Mouse (Mus musculus) heart, embryonic 14.5 days (tissue): ENCODE results near the gene Mrps31. TPM values are rescaled to one million over a fixed set of nuclear protein-coding genes. Genes with fewer than 3 reads are reported as not detected.

Source experiments
- ATAC-seq: fragments of 200-750 bp; cut with Nextera tagmentation; 2 replicates; pipeline ENCODE4 v1.8.0; 2017; ENCODE audit warnings: low read depth, moderate TSS enrichment; ENCODE audit not compliant: insufficient number of reproducible peaks, insufficient read depth, low FRiP score
- H3K27ac ChIP-seq, 2 experiments: fragments of 200-500 bp in 1 of 2; fragments of 300-500 bp in 1 of 2; sonication (generic) in 1 of 2; replicated peaks in 1 of 2; 2 replicates each; pipeline ENCODE4 v1.5.1; 2012 to 2014; ENCODE audit warnings: low read depth in 2 of 2, low read length in 2 of 2, control low read depth in 1 of 2, mild to moderate bottlenecking in 1 of 2, mixed read lengths in 1 of 2; ENCODE audit not compliant: control insufficient read depth in 1 of 2, insufficient read depth in 1 of 2
- H3K27me3 ChIP-seq: fragments of 300-500 bp; sonication (generic); 2 replicates; pipeline ENCODE4 v1.6.1; 2014; ENCODE audit warnings: mild to moderate bottlenecking, low read length, control low read depth; ENCODE audit not compliant: control insufficient read depth, insufficient read depth
- H3K36me3 ChIP-seq: fragments of 300-500 bp; sonication (generic); 2 replicates; pipeline ENCODE4 v1.6.1; 2014; ENCODE audit warnings: mild to moderate bottlenecking, control low read depth, low read length, mixed read lengths; ENCODE audit not compliant: control insufficient read depth, insufficient read depth
- H3K4me1 ChIP-seq, 2 experiments: fragments of 200-500 bp in 1 of 2; fragments of 300-500 bp in 1 of 2; sonication (generic) in 1 of 2; 2 replicates each; pipeline ENCODE4 v1.6.1; 2012 to 2014; ENCODE audit warnings: low read length in 2 of 2, control low read depth in 1 of 2, mixed read lengths in 1 of 2; ENCODE audit not compliant: control insufficient read depth in 2 of 2, insufficient read depth in 2 of 2
- H3K4me2 ChIP-seq: fragments of 300-500 bp; sonication (generic); 2 replicates; pipeline ENCODE4 v1.6.1; 2014; ENCODE audit warnings: mild to moderate bottlenecking, low read length
- H3K4me3 ChIP-seq, 2 experiments: fragments of 200-500 bp in 1 of 2; fragments of 300-500 bp in 1 of 2; sonication (generic) in 1 of 2; 2 replicates each; pipeline ENCODE4 v1.5.1; 2012 to 2014; ENCODE audit warnings: low read length in 2 of 2, mild to moderate bottlenecking in 2 of 2, control low read depth in 1 of 2, low read depth in 1 of 2, moderate library complexity in 1 of 2; ENCODE audit not compliant: control insufficient read depth in 1 of 2, insufficient read depth in 1 of 2
- H3K9ac ChIP-seq: fragments of 300-500 bp; sonication (generic); 2 replicates; pipeline ENCODE4 v1.6.1; 2014; ENCODE audit warnings: mild to moderate bottlenecking, low read length
- H3K9me3 ChIP-seq: fragments of 300-500 bp; sonication (generic); 2 replicates; pipeline ENCODE4 v1.6.1; 2016; ENCODE audit warnings: low read length, control low read depth; ENCODE audit not compliant: control insufficient read depth
- WGBS: fragments of 180-500 bp; shearing (Covaris S2); extraction: QIAGEN DNeasy Blood & Tissue Kit; methylation state at CpG from one replicate; pipeline ENCODE4 v1.1.7; 2014; 5-methylcytosine and 5-hydroxymethylcytosine counted together
- polyA plus RNA-seq: library from polyadenylated mRNA; unstranded; fragments of >200 nt; fragmentation: Nextera tagmentation; extraction: Ambion mirVana; gene quantifications from 2 replicates; pipeline ENCODE4 v1.2.1, GENCODE M21; 2014

Gene Mrps31
- polyA plus RNA-seq, 1 experiment from 2014 or later, result 51.8 TPM

- H3K27ac ChIP-seq, result no peak overlapping the region
- H3K4me2 ChIP-seq, result no peak overlapping the region
- H3K4me3 ChIP-seq, result no peak overlapping the region
- peaks cover 44% of the 10 kb centered on the region for H3K36me3 ChIP-seq
- ATAC-seq, result no peak
- WGBS, result 90% methylated on average over 8 of the region's 8 CpGs
- H3K9me3 ChIP-seq, result no peaks in the 10 kb centered on the region
- H3K4me1 ChIP-seq, result no peaks in the 10 kb centered on the region
- H3K9ac ChIP-seq, result no peak overlapping the region
- no peaks in the 10 kb centered on the region for H3K27me3 ChIP-seq
Observed at GRCm38 (mm10) chr8:22390766-22391463, 20.2 kb upstream of the Mrps31 start.

- Histone ChIP-seq H3K27me3 (no peaks in the 10 kb centered on the region), H3K27ac (no peak overlapping the region), H3K9ac (no peak overlapping the region), H3K36me3 (peaks cover 20% of the 10 kb centered on the region), H3K9me3 (no peaks in the 10 kb centered on the region), H3K4me1 (0 out of 4 replicates have a peak, but pooled peaks cover 2 to 10% of the 10 kb centered on the region in 2 experiments), H3K4me2 (no peak overlapping the region), H3K4me3 (no peak overlapping the region)
- WGBS, result 61% methylated on average over 4 of the region's 4 CpGs
- ATAC-seq, result no peak
Observed at GRCm38 (mm10) chr8:22394471-22394870, 16.7 kb upstream of the Mrps31 start.

GRCm38 (mm10) chr8:22395256-22395655 is 15.9 kb upstream of the Mrps31 start:
- Histone ChIP-seq H3K4me3 (no peak overlapping the region), H3K9me3 (no peaks in the 10 kb centered on the region), H3K4me1 (0 out of 4 replicates have a peak, but pooled peaks cover 2 to 10% of the 10 kb centered on the region in 2 experiments), H3K27me3 (no peaks in the 10 kb centered on the region), H3K4me2 (no peak overlapping the region), H3K27ac (no peak overlapping the region), H3K36me3 (peaks cover 15% of the 10 kb centered on the region), H3K9ac (no peak overlapping the region)
- WGBS, result 94% methylated on average over 8 of the region's 8 CpGs
- ATAC-seq, result no peak

- H3K27me3 ChIP-seq, result no peaks in the 10 kb centered on the region
- ATAC-seq, result no peak
- peaks cover 5% of the 10 kb centered on the region; the same call in 1 of the 2 replicates for H3K36me3 ChIP-seq
- H3K4me2 ChIP-seq, result peak overlapping the region; percentile 91
- peak overlapping the region; percentile 62 to 85 for H3K4me3 ChIP-seq
- no peaks in the 10 kb centered on the region for H3K9me3 ChIP-seq
- peak overlapping the region in 1 of 2 experiments; percentile 85; a peak in 2 of 4 replicates for H3K27ac ChIP-seq
- 0 out of 4 replicates have a peak, but pooled peaks cover 2 to 10% of the 10 kb centered on the region in 2 experiments for H3K4me1 ChIP-seq
- WGBS, result under 1% methylated on average over 13 of the region's 13 CpGs
- peak overlapping the region; percentile 87 for H3K9ac ChIP-seq
Observed at GRCm38 (mm10) chr8:22397811-22398141, 13.4 kb upstream of the Mrps31 start.

GRCm38 (mm10) chr8:22398142-22398951 is 12.8 kb upstream of the Mrps31 start, which contains the start of gene Slc25a15:
Gene Slc25a15, minus strand, starts transcription at chr8:22398597.
- WGBS, result under 1% methylated on average over 67 of the region's 77 CpGs
- H3K36me3 ChIP-seq, result no peaks in the 10 kb centered on the region; the same call in 1 of the 2 replicates
- no peaks in the 10 kb centered on the region for H3K27me3 ChIP-seq

GRCm38 (mm10) chr8:22399285-22399880 is 11.8 kb upstream of the Mrps31 start:
- Histone ChIP-seq H3K9me3 (no peaks in the 10 kb centered on the region), H3K4me3 (peak overlapping the region; percentile 62 to 85; a peak in 3 of 4 replicates), H3K36me3 (no peaks in the 10 kb centered on the region), H3K27ac (peak overlapping the region in 1 of 2 experiments; percentile 85; a peak in 1 of 4 replicates), H3K4me1 (0 out of 4 replicates have a peak, but pooled peaks cover 2 to 10% of the 10 kb centered on the region in 2 experiments), H3K27me3 (no peaks in the 10 kb centered on the region), H3K9ac (peak overlapping the region; percentile 87), H3K4me2 (peak overlapping the region; percentile 91)
- no peak for ATAC-seq
- 82% methylated on average over 8 of the region's 8 CpGs for WGBS

More at GRCm38 (mm10) chr8:22398142-22398951, 12.8 kb upstream of the Mrps31 start, which contains the start of gene Slc25a15:
- H3K9ac ChIP-seq, result peak within 1 kb of the TSS; percentile 87
- peak; percentile 92 for ATAC-seq
- H3K9me3 ChIP-seq, result no peaks in the 10 kb centered on the region
- peak within 1 kb of the TSS; percentile 62 to 85 for H3K4me3 ChIP-seq
- H3K4me2 ChIP-seq, result peak within 1 kb of the TSS; percentile 91
- H3K4me1 ChIP-seq, result 0 out of 4 replicates have a peak, but pooled peaks cover 2 to 10% of the 10 kb centered on the region in 2 experiments
- H3K27ac ChIP-seq, result peak within 1 kb of the TSS; percentile 81 to 85

GRCm38 (mm10) chr8:22400593-22400992 is 10.6 kb upstream of the Mrps31 start:
- Histone ChIP-seq H3K4me3 (no peak overlapping the region), H3K9ac (no peak overlapping the region), H3K9me3 (no peaks in the 10 kb centered on the region), H3K4me2 (no peak overlapping the region), H3K4me1 (0 out of 4 replicates have a peak, but pooled peaks cover 2 to 10% of the 10 kb centered on the region in 2 experiments), H3K36me3 (no peaks in the 10 kb centered on the region), H3K27me3 (no peaks in the 10 kb centered on the region), H3K27ac (no peak overlapping the region)
- no peak for ATAC-seq
- WGBS, result 79% methylated on average over 4 of the region's 4 CpGs
